Mouse (Mus musculus) A20 (cell line): ENCODE measurements at regions not wholly inside any gene's neighbourhood (a gene's known extent, or its start where the extent isn't known, plus 50 kb on each side); places are given as distances from the start of the nearest gene placed in this dataset.
A peak's percentile ranks its signal among the peaks of the same experiment; 100 is the strongest.

ENCODE experiments used
- DNase-seq: peaks from one replicate; pipeline ENCODE4 v3.0.0-alpha.2; 2011; ENCODE audit warnings: low read depth, low spot score

DNA sequence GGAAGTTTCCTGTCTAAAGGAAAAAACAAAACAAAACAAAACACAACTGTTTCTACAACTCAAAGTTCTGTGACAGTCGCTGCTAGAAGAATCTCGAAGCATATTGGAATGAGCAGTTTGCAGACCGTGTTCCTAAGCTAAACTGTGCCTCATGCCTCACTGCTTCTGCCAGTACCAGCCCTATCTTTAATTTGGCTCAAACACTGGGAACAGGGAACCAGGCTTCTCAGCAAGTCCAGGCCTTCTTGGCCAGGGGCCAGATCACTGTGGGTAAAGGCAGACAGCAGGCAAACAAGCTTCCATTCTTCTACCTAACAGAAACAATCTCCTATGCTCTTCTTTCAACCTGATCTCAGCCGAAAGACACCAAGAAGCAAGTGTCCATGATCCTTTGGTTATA lies 56.5 kb downstream of the Tmsb4x start:
- DNase-seq, result no peak

DNA sequence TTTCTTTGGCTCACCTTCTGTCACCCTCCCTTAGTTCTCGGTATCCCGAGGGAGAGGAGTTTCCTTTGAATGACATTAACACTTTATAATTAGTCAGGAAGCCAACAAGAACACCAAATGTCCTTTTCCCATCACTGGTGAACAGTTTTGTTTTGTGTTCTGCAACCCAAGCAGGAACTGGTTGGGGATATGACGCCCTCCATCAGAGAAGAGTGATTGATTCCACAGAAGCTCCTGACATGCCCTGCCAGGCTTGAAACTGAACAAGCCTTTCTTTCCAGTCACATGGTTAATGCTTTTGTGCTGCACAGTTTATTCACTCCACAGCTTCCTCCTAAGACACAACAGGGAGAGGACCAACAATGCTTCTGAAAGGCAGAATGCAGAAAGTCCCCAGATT lies 57.8 kb downstream of the Tmsb4x start:
- no peak for DNase-seq

DNA sequence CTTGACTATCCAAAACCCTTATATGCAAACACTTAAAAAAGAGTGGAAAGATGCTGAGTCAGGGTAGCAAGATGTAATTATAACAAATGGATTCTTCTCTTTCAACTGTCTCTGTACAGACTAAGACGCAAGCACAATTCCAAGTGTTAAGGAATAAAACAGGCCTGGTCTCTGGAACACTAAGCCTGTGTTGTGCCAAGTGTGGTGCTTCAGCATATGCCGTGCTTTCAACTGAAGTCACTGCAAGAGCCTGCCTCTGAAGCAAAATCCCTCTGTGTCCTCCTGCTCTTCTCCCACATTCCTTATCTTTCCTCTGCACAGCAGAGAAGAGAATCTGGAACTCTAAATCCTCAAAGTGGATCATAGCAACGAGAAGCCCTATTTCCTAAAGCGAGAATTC lies 59.7 kb downstream of the Tmsb4x start:
- no peak for DNase-seq

GRCm38 (mm10) chrX:167146513-167147360 lies 62.4 kb downstream of the Tmsb4x start:
- DNase-seq, result no peak

DNA sequence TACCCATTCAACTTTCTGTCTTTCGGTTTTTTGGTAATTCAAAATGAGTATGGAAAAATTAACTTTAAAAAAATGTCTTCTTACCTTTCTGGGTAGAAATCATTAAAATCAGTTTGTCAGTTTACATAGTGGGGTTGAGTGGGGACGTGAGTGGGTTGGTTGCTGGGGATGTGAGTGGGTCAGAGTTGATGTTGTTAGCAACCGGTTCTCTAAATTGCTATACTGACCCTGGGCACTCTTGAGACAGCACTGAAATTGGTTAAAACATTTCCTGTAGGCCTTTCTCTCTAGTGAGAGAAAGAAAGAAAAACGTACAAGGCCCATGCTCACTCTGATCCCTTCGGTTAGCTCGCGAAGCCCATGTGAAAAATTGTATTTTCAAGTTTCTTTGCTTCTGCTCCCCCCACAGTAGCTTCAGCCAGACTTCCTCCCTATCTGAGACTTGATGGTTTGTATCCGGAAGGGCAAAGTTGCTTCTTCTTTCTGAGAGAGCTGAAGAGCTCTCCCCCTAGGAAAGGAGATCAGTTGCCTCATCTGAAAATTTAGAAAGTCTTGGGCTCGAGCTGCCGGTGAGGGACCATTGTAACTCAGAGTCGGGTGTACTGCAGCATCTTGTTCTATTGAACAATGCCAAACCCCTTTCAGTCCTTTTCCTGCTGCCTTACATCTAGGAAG lies 63.5 kb downstream of the Tmsb4x start:
- DNase-seq, result no peak

- DNase-seq, result no peak
Observed at GRCm38 (mm10) chrX:167139110-167139509, 70.0 kb downstream of the Tmsb4x start.

- DNase-seq, result no peak
Observed at GRCm38 (mm10) chrX:167134250-167134649, 74.9 kb downstream of the Tmsb4x start.

- DNase-seq, result no peak
Observed at GRCm38 (mm10) chrX:167132989-167133395, 76.1 kb downstream of the Tmsb4x start.

- DNase-seq, result no peak
Observed at GRCm38 (mm10) chrX:167131317-167131716, 77.8 kb downstream of the Tmsb4x start.

DNA sequence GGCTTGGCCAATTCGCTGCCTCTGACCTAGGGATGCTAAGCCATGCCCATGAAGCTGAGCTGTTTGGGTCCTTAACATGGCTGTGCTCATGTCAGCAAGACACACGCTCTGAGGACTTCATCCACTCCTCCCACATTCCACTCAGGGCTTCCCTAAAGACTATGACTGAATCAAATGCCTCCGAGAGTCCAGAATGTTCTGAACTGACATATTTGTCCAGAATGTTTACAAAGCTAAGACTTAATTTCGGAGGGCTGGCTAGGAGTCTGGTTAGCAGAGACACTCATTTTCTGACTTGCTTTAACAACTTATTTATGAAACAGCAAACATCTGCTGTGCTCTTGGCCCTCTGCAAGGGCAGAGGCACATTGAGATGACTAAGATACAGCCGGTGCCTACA lies 78.5 kb downstream of the Tmsb4x start:
- DNase-seq, result no peak

DNA sequence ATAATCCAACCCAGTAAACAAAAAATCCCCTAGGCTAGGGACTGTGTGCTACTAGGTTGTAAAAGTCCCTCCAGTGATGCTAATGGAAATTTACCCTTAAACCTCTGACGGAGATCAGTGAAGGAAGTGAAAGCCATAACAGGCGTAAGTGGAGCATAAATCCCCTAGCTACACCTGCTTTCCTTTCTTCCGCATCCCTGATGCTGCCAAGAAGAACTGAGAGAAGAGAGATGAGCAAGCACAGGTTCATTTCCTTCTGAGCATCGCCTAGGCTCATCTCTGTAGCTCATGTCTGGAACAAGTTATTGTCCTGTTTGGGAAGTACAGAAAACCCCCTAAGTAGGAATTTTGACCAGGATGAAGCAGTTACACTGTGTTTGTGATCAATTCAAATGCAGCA lies 89.8 kb downstream of the Tmsb4x start:
- peak; percentile 84 for DNase-seq

GRCm38 (mm10) chrX:167115096-167115495 lies 94.0 kb downstream of the Tmsb4x start:
- peak; percentile 77 for DNase-seq

DNA sequence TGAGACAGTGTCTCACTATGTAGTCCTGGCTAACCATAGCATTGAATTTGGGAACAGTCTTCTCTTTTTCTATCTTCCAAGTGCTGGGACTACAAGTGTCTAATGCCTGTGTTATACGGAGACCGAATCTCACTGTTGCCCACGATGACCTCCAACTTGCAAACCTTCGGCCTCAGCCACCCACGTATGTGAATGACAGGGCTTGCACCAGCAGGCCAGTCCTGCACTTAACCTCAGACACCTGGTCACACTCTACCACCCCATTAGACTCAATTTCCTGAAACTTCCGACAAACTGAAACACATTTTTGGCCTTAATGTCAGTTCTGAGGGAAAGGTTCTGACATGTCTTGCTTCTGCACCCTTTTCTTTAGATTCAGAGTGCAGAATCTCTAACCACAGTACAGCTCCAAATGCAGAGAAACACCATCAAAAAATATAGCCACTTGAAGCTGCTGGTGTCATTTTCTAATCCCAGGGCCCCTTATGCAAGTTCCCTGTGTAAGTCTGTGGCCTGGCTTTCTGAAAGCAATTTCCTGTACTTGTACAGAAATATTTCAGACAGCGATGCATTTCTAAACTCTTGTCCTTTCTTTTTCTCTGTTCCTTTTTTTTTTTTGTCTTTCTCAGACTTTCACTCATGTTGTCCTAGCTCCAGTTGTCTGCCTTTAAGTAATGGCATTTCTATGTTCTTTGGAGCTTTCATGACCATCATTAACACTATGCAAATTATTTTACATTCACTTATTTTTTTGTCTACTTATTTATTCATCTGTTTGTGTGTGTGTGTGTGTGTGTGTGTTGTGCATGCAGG lies 97.8 kb downstream of the Tmsb4x start:
- DNase-seq, result no peak

DNA sequence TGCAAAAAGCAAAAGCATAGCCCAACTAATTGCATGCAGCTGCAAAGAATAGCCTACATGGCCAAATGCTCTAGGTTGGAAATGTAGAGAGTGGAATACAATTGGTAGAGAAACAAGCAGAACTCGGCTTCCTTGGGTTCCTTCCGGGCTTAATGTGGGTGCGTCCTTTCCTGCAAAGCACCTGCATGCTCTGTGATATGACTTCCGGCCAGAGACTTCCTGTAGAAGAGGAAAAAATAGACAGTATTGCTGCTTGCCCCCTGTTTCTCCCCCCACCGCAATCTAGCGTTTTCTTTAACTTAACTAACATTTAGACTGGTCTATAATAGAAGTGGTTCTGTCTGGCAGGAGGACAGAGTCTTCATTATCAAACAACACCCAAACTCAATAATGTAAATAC lies 100.8 kb downstream of the Tmsb4x start:
- peak; percentile 59 for DNase-seq

DNA sequence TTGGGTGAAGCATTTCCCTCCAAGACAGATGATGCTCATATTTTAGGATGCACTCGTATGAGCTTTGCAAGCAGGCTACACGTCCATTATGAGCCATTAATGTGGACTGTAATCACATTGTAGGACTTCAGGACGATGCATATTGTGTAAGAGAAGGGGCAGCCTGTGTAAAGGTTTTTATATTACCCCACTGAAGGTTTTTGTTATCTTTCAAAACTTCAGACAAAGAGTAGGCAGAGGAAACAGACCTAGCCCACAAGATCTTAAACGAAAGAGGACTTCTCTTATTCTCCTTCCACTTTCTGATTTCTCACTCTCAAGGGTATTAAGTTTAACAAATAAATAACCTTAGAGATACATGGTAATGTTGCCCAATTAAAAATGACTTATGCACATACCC lies 101.6 kb downstream of the Tmsb4x start:
- DNase-seq, result no peak

DNA sequence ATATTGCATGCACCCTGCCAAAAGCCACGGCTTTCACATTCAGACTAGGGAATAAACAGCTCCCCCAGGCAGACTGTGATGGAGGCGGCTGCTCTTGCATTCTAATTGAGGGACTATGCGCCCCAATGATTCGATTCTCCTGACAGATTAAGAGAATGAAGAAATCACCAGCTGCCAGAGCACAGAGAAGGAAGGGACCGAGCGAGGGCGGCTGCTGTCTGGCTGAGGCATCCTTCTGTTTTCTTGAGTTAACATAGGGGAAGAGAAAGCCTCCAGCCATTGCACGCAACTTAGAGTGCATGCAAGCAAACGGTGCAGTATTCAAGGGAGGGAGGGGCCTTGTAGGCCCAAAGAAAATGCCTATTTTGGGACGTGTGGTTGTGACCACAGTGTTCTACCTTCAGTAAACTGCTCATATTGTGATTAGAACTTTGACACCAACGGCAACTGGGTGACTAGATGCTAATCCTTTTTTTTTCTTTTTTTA lies 103.1 kb downstream of the Tmsb4x start:
- DNase-seq, result peak; percentile 77

DNA sequence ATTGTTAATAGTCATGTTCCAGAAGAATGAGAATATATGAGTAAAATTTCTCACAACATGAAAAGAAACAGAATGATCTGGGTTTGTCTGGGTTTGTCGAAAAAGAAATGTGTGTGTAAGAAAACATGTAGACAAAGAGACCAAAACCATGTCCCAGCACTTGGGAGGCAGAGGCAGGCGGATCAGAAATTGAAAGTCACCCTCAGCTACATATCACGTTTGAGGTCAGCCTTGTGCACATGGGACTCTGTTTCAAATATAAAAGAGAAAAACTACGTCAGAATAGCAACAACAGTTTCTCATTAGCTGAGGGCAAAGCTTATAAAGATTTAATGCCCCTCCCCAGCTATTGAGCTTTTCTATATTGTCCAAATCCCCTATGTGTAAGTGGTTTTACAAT lies 103.8 kb downstream of the Tmsb4x start:
- peak; percentile 60 for DNase-seq

- no peak for DNase-seq
Observed at GRCm38 (mm10) chrX:167104247-167104621, 104.9 kb downstream of the Tmsb4x start.

- DNase-seq, result peak; percentile 23
Observed at GRCm38 (mm10) chrX:167103501-167104246, 105.4 kb downstream of the Tmsb4x start.

GRCm38 (mm10) chrX:167101929-167102328 lies 107.2 kb downstream of the Tmsb4x start:
- peak; percentile 71 for DNase-seq

GRCm38 (mm10) chrX:167099411-167099810 lies 109.7 kb downstream of the Tmsb4x start:
- no peak for DNase-seq
